Mouse (Mus musculus) myocyte (in vitro differentiated cells): ENCODE results near the gene Cacna1i. TPM values are rescaled to one million over a fixed set of nuclear protein-coding genes. Genes with fewer than 3 reads are reported as not detected.

ENCODE experiments used
- H3K27me3 ChIP-seq: one replicate; pipeline ENCODE4 v1.6.1; 2011; ENCODE audit not compliant: control insufficient read depth, insufficient read depth, insufficient read length
- H3K36me3 ChIP-seq: one replicate; pipeline ENCODE4 v1.6.1; 2011; ENCODE audit not compliant: control insufficient read depth, insufficient read depth
- H3K4me2 ChIP-seq: one replicate; pipeline ENCODE4 v1.6.1; 2011; ENCODE audit warnings: low read depth, control low read depth
- H3K4me3 ChIP-seq: one replicate; pipeline ENCODE4 v1.5.1; 2011; ENCODE audit warnings: mild to moderate bottlenecking, control low read depth, moderate library complexity
- H3K79me2 ChIP-seq: one replicate; pipeline ENCODE4 v1.6.1; 2011; ENCODE audit not compliant: control insufficient read depth, insufficient read depth
- H3ac ChIP-seq: one replicate; pipeline ENCODE4 v1.6.1; 2011; ENCODE audit not compliant: control insufficient read depth, insufficient read length
- CEBPB ChIP-seq: IDR thresholded peaks from 2 replicates; pipeline ENCODE4 v1.6.1; 2011; ENCODE audit warnings: mild to moderate bottlenecking, moderate library complexity; ENCODE audit not compliant: poor library complexity, insufficient read depth, severe bottlenecking
- E2F4 ChIP-seq: IDR thresholded peaks from one replicate; pipeline ENCODE4 v1.6.1; 2011; ENCODE audit warnings: mild to moderate bottlenecking, control low read depth, moderate library complexity; ENCODE audit not compliant: insufficient read depth
- MAX ChIP-seq: IDR thresholded peaks from one replicate; pipeline ENCODE4 v1.6.1; 2011; ENCODE audit warnings: low read depth, mild to moderate bottlenecking, control low read depth
- MYOD1 ChIP-seq, 3 experiments: IDR thresholded peaks; one replicate each; pipeline ENCODE4 v1.6.1; 2011; ENCODE audit warnings: control low read depth in 2 of 3, low read depth in 2 of 3, mild to moderate bottlenecking in 2 of 3, moderate library complexity in 1 of 3; ENCODE audit not compliant: insufficient read length in 2 of 3, control insufficient read depth in 1 of 3
- MYOG ChIP-seq, 3 experiments: IDR thresholded peaks; one replicate each; pipeline ENCODE4 v1.6.1; 2011; ENCODE audit warnings: control low read depth in 2 of 3, low read depth in 2 of 3, mild to moderate bottlenecking in 2 of 3; ENCODE audit not compliant: insufficient read length in 2 of 3, control insufficient read depth in 1 of 3, insufficient read depth in 1 of 3
- POLR2A ChIP-seq: IDR thresholded peaks from one replicate; pipeline ENCODE4 v1.6.1; 2011; ENCODE audit warnings: low read depth, mild to moderate bottlenecking, control low read depth, moderate library complexity; ENCODE audit not compliant: insufficient read length
- POLR2AphosphoS2 ChIP-seq: IDR thresholded peaks from one replicate; pipeline ENCODE4 v1.6.1; 2011; ENCODE audit warnings: low read depth, control low read depth; ENCODE audit not compliant: insufficient read length
- REST ChIP-seq: IDR thresholded peaks from one replicate; pipeline ENCODE4 v1.6.1; 2011; ENCODE audit warnings: mild to moderate bottlenecking, control low read depth, moderate library complexity; ENCODE audit not compliant: insufficient read depth, insufficient read length
- SRF ChIP-seq: IDR thresholded peaks from one replicate; pipeline ENCODE4 v1.6.1; 2011; ENCODE audit warnings: low read depth; ENCODE audit not compliant: control insufficient read depth, insufficient read length
- TCF12 ChIP-seq: IDR thresholded peaks from one replicate; pipeline ENCODE4 v1.6.1; 2011; ENCODE audit warnings: mild to moderate bottlenecking, control low read depth; ENCODE audit not compliant: poor library complexity, insufficient read depth, severe bottlenecking
- TCF3 ChIP-seq: IDR thresholded peaks from one replicate; pipeline ENCODE4 v1.6.1; 2011; ENCODE audit warnings: low read depth, control low read depth; ENCODE audit not compliant: insufficient read length
- USF1 ChIP-seq: IDR thresholded peaks from one replicate; pipeline ENCODE4 v1.6.1; 2011; ENCODE audit warnings: low read depth, mild to moderate bottlenecking, control low read depth, moderate library complexity
- polyA plus RNA-seq: library from polyadenylated mRNA; unstranded; fragments of >200 nt; fragmentation: generic; extraction: Trizol; gene quantifications from one replicate; pipeline ENCODE4 v1.2.1, GENCODE M21; 2012; ENCODE audit warnings: missing spikeins

The Cacna1i gene
- polyA plus RNA-seq, 1 experiment: 0.04 TPM

GRCm38 (mm10) chr15:80318543-80319255 is 31.7 kb downstream of the Cacna1i start:
- peaks cover 9% of the 10 kb centered on the region for H3K27me3 ChIP-seq
- TF ChIP-seq TCF3 (no peak), REST (no peak), SRF (no peak), POLR2AphosphoS2 (no peak), USF1 (no peak), POLR2A (no peak), TCF12 (no peak), MYOG (IDR thresholded peaks at IDR 0.05; ENCODE audit: control insufficient read depth in 1 of 3, insufficient read depth in 1 of 3, insufficient read length in 2 of 3, low read depth in 2 of 3) (no peak), MAX (no peak), E2F4 (no peak), CEBPB (no peak), MYOD1 (IDR thresholded peaks at IDR 0.05; ENCODE audit: control insufficient read depth in 1 of 3, insufficient read length in 2 of 3, low read depth in 2 of 3) (no peak)

GRCm38 (mm10) chr15:80319315-80319714 is 32.3 kb downstream of the Cacna1i start:
- Histone ChIP-seq H3K4me3 (no peak overlapping the region), H3K4me2 (no peak overlapping the region), H3K79me2 (no peaks in the 10 kb centered on the region), H3ac (no peak overlapping the region), H3K27me3 (peaks cover 15% of the 10 kb centered on the region), H3K36me3 (no peaks in the 10 kb centered on the region)
- TF ChIP-seq MYOG (IDR thresholded peaks at IDR 0.05; ENCODE audit: control insufficient read depth in 1 of 3, insufficient read depth in 1 of 3, insufficient read length in 2 of 3, low read depth in 2 of 3) (peak in 1 of 3 experiments; percentile 18), REST (no peak)

More at GRCm38 (mm10) chr15:80318543-80319255, 31.7 kb downstream of the Cacna1i start:
- Histone ChIP-seq H3K4me3 (no peak overlapping the region), H3K79me2 (no peaks in the 10 kb centered on the region), H3ac (no peak overlapping the region), H3K36me3 (no peaks in the 10 kb centered on the region), H3K4me2 (no peak overlapping the region)

- Histone ChIP-seq H3K27me3 (peaks cover 16% of the 10 kb centered on the region), H3K79me2 (no peaks in the 10 kb centered on the region)
Observed at GRCm38 (mm10) chr15:80319921-80320320, 32.9 kb downstream of the Cacna1i start.

GRCm38 (mm10) chr15:80325207-80325606 is 38.2 kb downstream of the Cacna1i start:
- Histone ChIP-seq H3K36me3 (no peaks in the 10 kb centered on the region), H3K4me3 (no peak overlapping the region), H3K79me2 (no peaks in the 10 kb centered on the region), H3K4me2 (no peak overlapping the region), H3K27me3 (peaks cover 43% of the 10 kb centered on the region), H3ac (no peak overlapping the region)
- TF ChIP-seq MAX (no peak), TCF3 (no peak), USF1 (no peak), POLR2AphosphoS2 (no peak), TCF12 (no peak), MYOG (IDR thresholded peaks at IDR 0.05; ENCODE audit: control insufficient read depth in 1 of 3, insufficient read depth in 1 of 3, insufficient read length in 2 of 3, low read depth in 2 of 3) (no peak), MYOD1 (IDR thresholded peaks at IDR 0.05; ENCODE audit: control insufficient read depth in 1 of 3, insufficient read length in 2 of 3, low read depth in 2 of 3) (no peak), REST (peak; percentile 68)

More at GRCm38 (mm10) chr15:80319921-80320320, 32.9 kb downstream of the Cacna1i start:
- peak in 1 of 3 experiments; percentile 24 for TF ChIP-seq MYOD1 (IDR thresholded peaks at IDR 0.05; ENCODE audit: control insufficient read depth in 1 of 3, insufficient read length in 2 of 3, low read depth in 2 of 3)
- TF ChIP-seq MYOG (IDR thresholded peaks at IDR 0.05; ENCODE audit: control insufficient read depth in 1 of 3, insufficient read depth in 1 of 3, insufficient read length in 2 of 3, low read depth in 2 of 3): no peak
- H3ac ChIP-seq: no peak overlapping the region
- H3K4me3 ChIP-seq: no peak overlapping the region
- H3K4me2 ChIP-seq: no peak overlapping the region
- no peaks in the 10 kb centered on the region for H3K36me3 ChIP-seq

- Histone ChIP-seq H3K36me3 (no peaks in the 10 kb centered on the region), H3K27me3 (peaks cover 49% of the 10 kb centered on the region), H3K4me2 (no peak overlapping the region), H3K79me2 (no peaks in the 10 kb centered on the region), H3ac (no peak overlapping the region), H3K4me3 (no peak overlapping the region)
- TF ChIP-seq CEBPB: no peak
- TF ChIP-seq MAX: no peak
- TF ChIP-seq TCF12: no peak
- TF ChIP-seq MYOD1 (IDR thresholded peaks at IDR 0.05; ENCODE audit: control insufficient read depth in 1 of 3, insufficient read length in 2 of 3, low read depth in 2 of 3): no peak
- no peak for TF ChIP-seq E2F4
- no peak for TF ChIP-seq REST
- no peak for TF ChIP-seq MYOG (IDR thresholded peaks at IDR 0.05; ENCODE audit: control insufficient read depth in 1 of 3, insufficient read depth in 1 of 3, insufficient read length in 2 of 3, low read depth in 2 of 3)
- TF ChIP-seq POLR2A: no peak
- no peak for TF ChIP-seq SRF
- TF ChIP-seq TCF3: no peak
- no peak for TF ChIP-seq USF1
- TF ChIP-seq POLR2AphosphoS2: no peak
Observed at GRCm38 (mm10) chr15:80325756-80326155, 38.7 kb downstream of the Cacna1i start.
